Mouse (Mus musculus) gastrocnemius, postnatal 4 days (tissue): Measurements from ENCODE around the gene Arhgap24. TPM values are rescaled to one million over a fixed set of nuclear protein-coding genes. Genes with fewer than 3 reads are reported as not detected.

Experiments used
- DNase-seq, 2 experiments: peaks; one replicate each; pipeline ENCODE4 v3.0.0; 2021 to 2022; ENCODE audit warnings: low spot score in 2 of 2, mixed read lengths in 2 of 2
- total RNA-seq, 2 experiments: library from RNA; stranded (reverse); gene quantifications; 2 replicates each; pipeline ENCODE4 v1.2.3; 2021

Arhgap24 gene
- total RNA-seq, 2 experiments from 2014 or later = 32.4 to 37.0 TPM

DNA sequence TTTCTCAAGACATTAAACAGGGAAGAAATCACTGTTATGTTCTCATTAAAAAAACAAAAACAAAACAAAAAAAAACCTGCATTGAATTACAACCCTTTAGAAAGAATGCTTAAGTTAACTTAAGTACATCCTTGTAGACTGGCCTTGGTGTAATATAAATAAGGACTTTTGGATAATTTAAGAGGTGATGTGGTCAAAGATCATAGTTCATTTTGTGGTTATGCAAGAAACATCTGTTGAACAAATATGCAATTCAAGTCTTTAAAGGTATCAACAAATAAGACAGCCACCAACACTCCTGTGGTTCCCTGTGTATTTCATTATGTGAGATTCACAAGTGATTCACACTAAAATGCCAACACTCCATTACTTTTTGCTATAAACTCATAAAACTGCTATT is 247.3 kb downstream of the Arhgap24 start:
- no peak for DNase-seq

DNA sequence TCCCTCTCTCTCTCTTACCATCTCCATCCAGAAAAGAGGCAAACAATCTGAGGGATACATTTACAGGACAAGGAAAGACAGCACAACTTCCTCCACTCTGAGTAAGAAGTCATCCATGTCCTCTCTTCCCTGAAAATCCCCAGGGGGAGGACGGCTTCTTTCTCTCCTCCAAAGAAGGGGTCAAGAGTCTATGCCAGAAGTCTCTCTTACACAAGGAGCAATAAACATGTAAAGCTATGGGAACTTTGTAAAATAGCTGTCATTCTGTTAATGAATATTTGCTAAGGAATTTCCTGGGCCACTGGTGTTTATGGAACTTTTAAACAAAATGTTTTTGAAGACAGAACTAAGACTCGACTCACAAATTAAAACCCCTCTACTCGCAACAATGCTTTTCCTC is 248.3 kb downstream of the Arhgap24 start:
- no peak for DNase-seq

GRCm38 (mm10) chr5:102736131-102736530 is 254.9 kb downstream of the Arhgap24 start:
- DNase-seq = peak in 1 of 2 experiments; percentile 49

GRCm38 (mm10) chr5:102742554-102743255 is 261.5 kb downstream of the Arhgap24 start:
- no peak for DNase-seq

- no peak for DNase-seq
Measured at GRCm38 (mm10) chr5:102743436-102743835, 262.2 kb downstream of the Arhgap24 start.

GRCm38 (mm10) chr5:102744051-102744450 is 262.9 kb downstream of the Arhgap24 start:
- DNase-seq = no peak

- no peak for DNase-seq
Measured at GRCm38 (mm10) chr5:102748146-102748545, 267.0 kb downstream of the Arhgap24 start.

DNA sequence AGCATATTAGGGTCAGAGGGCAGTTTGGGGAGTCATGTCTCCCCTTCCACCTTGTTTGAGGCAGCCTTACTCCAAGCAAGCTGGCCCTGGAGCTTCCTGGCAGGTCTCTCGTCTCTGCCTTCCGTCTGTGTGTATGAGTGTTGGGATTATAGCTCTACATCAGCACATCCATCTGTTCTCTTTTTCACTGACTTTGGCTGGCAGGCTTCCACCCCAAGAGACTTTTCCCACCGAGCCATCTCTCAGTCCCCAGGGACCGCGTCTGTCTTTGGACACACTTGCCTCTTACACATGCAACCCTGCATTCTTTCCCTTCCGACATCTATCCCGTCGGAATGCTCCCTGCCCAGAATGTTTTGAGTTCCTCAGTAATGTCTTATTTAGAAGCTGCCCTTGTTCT is 267.8 kb downstream of the Arhgap24 start:
- peak in 1 of 2 experiments; percentile 52 for DNase-seq

DNA sequence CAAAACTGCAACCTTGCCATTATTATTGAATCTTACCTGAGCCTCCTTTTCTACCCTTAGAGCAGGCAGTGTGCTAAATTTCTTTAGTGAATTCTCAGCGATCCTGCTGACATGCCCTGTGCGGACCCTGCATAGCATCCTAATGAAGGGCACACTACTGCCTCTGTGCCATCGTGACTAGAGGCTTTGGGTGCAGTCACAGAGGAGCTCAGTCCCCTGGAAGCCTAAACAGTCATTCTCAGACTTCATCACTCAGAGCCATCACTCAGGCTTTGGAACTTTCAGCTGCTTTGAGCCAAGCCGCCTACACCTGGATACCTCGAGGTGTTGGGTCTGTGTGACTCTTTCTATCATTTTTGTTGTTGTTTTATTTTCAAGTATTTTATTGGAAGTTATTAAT is 269.5 kb downstream of the Arhgap24 start:
- DNase-seq = no peak

DNA sequence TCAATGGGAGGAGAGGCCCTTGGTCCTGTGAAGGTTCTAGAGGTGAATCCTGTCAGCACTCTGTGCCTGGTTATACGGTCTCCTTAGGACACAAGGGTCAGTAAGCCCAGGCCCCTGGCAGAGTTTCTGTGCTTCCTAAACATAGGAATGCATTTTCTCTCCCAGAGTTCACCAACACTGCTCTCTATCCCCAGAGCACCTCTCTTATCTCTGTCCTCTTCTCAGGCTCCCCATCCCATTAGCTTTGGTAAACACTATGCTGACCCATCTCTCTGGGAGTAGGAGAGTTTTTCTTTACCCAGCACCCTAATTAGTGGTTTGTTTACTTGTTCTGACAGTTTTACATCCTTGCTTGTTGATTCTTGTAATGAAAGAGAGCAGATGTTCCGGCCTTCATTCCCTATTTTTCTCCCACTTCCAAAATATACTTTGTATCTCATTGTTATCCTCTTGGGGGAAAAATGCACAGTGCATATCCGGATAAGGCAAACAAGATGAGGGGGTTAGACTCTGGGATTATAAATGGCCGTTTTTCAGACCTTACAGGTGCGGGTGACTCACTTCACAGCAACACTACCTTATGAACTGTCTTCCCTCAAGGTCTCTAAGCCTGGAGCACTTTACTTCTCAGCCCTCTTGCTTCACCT is 270.6 kb downstream of the Arhgap24 start:
- no peak for DNase-seq

GRCm38 (mm10) chr5:102752308-102752663 is 271.1 kb downstream of the Arhgap24 start:
- DNase-seq = no peak

DNA sequence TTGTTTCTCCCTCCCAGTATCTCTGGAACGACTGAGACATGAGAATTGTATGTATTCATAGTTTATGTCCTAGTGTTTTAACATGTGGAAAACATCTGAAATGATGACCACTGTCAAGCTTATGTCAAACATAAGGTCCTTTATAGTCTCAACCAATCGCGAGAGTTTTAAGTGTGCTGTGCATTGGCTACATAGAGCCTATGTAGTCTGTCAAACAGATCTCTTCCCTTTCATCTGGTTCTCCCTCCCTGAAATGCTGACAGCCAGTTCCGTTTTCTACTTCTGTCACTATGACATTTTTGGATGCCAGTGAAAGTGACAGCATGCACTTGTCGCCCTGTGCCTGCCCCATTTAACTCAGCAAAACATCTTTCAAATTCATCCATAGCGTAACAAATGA is 275.8 kb downstream of the Arhgap24 start:
- DNase-seq = no peak

DNA sequence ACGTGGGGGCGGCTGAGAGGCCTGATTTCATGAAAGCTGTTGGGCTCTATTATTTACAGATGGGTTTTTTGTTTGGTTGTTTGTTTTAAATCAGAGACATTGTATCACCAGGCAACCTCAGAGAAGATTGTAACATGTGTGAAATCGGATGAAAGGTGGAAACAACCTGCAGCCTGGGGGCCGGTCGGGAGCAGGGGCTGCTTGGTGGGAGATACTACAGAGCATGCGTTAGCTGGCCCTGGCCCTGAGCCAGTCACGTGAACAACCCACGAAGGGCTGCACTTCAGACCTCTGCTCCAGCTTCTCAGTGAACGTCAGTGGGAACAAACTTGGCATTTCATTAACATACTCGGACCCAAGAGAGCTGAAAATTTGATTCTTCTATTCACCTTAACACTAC is 284.5 kb downstream of the Arhgap24 start:
- no peak for DNase-seq

GRCm38 (mm10) chr5:102766311-102767057 is 285.3 kb downstream of the Arhgap24 start:
- no peak for DNase-seq

DNA sequence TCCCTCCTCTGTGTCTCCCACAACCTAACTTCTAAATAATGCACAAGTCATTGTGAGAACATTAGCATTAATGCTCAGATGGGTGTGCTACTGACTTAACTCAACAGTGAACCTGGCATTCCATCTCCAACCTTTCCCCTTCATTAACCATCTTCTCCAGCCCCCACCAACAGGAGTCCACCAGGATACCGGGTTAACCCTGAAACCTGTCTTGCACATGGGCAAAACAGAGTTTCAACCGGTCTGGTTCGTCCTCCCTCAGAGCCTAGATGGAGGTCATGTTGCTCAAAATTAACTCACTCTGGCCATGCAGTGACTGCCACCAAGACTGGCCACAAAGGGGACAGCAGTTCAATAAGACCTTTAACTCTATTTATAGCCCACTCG is 285.9 kb downstream of the Arhgap24 start:
- DNase-seq = no peak

- no peak for DNase-seq
Measured at GRCm38 (mm10) chr5:102767822-102768221, 286.6 kb downstream of the Arhgap24 start.

DNA sequence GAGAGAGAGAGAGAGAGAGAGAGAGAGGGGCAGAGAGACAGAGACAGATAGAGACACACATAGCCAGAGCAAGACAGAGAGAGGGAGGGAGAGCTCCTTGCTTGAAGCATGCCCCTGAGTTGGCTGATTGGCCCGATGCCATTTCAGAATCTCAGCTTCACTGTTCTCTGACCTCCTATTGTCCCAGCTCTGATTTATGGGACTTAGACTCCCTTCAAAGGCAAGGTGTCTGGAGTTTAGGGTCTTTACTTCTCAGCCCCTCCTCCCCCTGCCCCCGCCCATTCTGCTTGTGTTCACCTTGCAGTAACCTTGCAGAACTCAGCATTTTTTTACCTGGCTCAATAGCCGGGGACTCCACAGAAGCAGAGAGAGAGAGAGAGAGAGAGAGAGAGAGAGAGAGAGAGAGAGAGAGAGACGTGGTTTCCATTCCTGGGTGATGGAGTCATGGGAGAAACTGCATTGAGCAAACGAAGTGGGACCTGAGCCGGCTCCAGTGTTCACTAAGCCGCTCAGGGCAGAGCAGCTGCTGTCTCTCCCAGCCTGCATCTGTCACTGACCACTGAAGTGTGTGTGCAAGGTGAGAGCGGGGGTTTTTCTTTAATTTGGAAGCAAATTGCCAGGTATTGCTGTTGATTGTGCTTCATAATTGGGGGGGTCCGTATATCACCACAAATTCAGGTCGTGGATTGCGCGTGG is 287.3 kb downstream of the Arhgap24 start:
- peak in 1 of 2 experiments; percentile 32 for DNase-seq

- DNase-seq = no peak
Measured at GRCm38 (mm10) chr5:102770611-102771010, 289.4 kb downstream of the Arhgap24 start.

- DNase-seq = no peak
Measured at GRCm38 (mm10) chr5:102774500-102774899, 293.3 kb downstream of the Arhgap24 start.

GRCm38 (mm10) chr5:102777255-102777654 is 296.1 kb downstream of the Arhgap24 start:
- no peak for DNase-seq

DNA sequence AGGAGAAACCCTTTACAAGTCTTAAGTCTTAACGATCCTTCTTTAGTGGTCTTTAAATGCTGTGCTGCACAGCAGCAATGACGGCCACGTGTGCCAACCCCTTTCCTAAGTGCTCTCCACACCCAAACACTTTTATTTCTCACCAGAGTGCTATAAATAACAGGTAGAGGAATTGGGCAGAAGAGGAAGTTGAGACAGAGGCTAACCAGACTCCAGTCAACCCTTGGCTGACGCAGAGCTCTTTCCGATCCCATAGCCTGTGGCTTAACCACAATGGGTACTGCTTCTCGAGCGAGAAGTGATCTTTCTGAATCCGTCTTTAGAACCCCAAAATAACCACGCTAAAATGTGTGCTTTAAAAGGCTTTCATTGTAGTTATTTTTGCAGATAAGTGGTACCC is 296.7 kb downstream of the Arhgap24 start:
- DNase-seq = no peak

- no peak for DNase-seq
Measured at GRCm38 (mm10) chr5:102778253-102778652, 297.1 kb downstream of the Arhgap24 start.
